Mouse (Mus musculus) brain, embryonic 14.5 days (tissue): Measurements from ENCODE around the gene Thrb.

Experiments
- CTCF ChIP-seq: fragments of 200-500 bp; IDR thresholded peaks from 2 replicates; pipeline ENCODE4 v1.5.1; 2012; ENCODE audit warnings: inconsistent platforms, mild to moderate bottlenecking, moderate library complexity, borderline replicate concordance; ENCODE audit not compliant: insufficient read depth, insufficient read length; ENCODE audit errors: extremely low read depth
- POLR2A ChIP-seq: fragments of 200-500 bp; IDR thresholded peaks from 2 replicates; pipeline ENCODE4 v1.6.1; 2012; ENCODE audit warnings: mild to moderate bottlenecking, inconsistent platforms, borderline replicate concordance; ENCODE audit not compliant: poor library complexity, insufficient read depth, insufficient read length, severe bottlenecking; ENCODE audit errors: extremely low read depth

- TF ChIP-seq POLR2A (no peak), CTCF (no peak)
Observed at GRCm38 (mm10) chr14:17863701-17864320, 203.8 kb downstream of the Thrb start.
